Mouse (Mus musculus) c-Kit-positive CD71-negative TER-119-negative erythroid progenitor cells, embryonic 14.5 days (primary cell): ENCODE results near the gene Haus3.

Experiments
- DNase-seq: peaks from one replicate; pipeline ENCODE4 v3.0.0-alpha.2; 2013; ENCODE audit warnings: low read depth

Haus3 gene

GRCm38 (mm10) chr5:34168950-34169891 is at the start of gene Haus3, which contains the start of gene Poln:
Gene Haus3 (minus strand): TSS chr5:34169527.
Gene Poln (minus strand): TSS chr5:34169448.
- DNase-seq: peak; percentile 96

- no peak for DNase-seq
These were observed 49.3 kb upstream of the Haus3 start for GRCm38 (mm10) chr5:34218672-34219071.

GRCm38 (mm10) chr5:34217756-34218155 is 48.4 kb upstream of the Haus3 start:
- no peak for DNase-seq

DNA sequence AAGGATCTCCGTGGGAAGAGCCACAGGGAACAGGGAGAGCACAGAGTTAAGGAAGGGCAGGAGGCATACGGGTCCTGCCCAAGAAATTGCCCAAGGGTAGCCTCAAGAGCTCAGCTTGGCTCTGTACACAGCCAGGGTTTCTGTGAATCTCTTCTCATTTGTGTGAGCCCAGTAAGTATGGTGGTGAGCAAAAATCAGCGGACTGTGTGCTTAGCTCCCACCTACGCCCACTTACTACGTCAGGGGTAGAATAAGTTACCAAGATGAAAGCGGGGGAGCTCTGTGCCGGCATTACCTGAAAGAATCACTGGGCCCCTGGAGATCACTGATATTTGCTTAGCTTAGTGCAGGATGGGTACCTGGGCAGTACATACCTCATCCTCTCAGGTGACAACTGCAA is 46.7 kb upstream of the Haus3 start:
- DNase-seq: no peak

GRCm38 (mm10) chr5:34213659-34214058 is 44.3 kb upstream of the Haus3 start:
- no peak for DNase-seq

DNA sequence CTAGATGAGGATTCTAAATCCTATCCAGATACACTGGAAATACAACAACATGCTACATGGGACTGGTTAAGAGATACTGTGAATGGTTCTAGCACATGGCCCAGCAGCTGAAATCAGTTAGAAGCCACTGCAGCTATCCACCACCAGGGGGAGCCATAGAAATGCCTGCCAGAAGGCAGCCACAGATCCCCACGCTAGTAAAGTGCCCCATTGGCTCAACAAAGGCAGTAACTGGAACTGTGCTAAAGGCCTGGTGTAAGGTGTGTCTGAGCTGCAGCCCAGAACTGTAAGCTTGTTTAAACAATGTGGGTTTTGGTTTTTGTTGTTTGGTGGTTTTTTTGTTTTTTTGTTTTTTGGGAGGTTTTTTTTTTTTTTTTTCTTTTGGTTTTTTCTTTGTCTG is 41.0 kb upstream of the Haus3 start:
- DNase-seq: peak; percentile 56

DNA sequence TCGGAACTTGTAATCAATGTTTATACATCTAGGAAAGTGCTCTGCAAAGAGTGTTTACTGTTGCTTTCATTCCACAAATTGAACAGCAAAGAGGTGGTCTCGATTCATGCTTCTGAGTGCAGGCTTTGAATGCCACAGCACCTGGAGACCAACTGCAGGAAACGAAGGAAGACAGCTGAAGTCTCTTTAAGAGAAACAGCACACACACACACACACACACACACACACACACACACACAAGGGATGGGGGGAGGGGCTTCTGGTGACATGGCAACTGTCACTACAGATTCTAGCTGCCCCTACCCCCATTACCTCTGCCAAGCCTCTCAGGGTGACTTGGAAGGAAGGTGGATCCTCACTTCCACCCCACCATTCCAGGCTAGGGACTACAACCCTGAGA is 38.2 kb upstream of the Haus3 start:
- DNase-seq: no peak

- DNase-seq: no peak
These were observed 36.5 kb upstream of the Haus3 start for GRCm38 (mm10) chr5:34205788-34206187.

GRCm38 (mm10) chr5:34204911-34205310 is 35.6 kb upstream of the Haus3 start:
- DNase-seq: no peak

DNA sequence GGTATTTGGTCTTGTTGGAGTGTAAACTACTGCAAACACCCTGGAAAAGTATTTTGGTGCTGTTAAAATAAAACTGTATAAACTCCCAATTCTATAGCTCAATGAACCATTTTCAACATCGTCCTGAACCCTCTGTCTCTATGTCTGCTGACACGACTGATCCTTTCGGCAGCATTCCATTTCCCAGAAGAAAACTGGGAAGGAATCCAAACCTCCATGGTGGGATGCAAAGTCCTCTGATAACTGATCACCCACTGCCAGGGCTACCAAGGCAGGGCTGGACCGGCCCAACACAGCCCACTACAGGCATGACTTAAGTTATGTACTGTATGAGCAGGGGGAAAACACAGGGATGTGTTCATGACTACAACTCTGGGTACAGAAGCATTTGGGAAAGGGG is 32.7 kb upstream of the Haus3 start:
- DNase-seq: no peak

- DNase-seq: no peak
These were observed 32.1 kb upstream of the Haus3 start for GRCm38 (mm10) chr5:34201396-34201795.

DNA sequence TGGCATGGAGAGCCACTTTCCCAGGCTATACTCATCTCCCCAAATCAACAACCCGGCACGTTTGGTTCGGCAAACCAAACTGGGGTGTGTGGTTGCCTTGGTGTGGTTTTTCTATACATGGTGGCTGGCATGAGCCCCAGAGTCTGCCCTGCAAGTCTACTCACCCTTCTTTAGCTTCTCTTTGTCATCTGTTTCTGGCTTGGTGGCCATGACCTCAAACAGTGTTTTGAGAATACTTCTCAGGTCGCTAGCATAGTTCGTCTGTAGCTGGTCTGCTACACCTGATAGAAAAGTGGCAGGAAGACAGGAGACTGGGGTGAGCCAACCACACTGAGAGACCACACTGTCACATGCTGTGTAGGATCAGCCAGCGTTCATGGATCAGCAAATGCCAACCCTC is 29.3 kb upstream of the Haus3 start:
- DNase-seq: no peak

- DNase-seq: no peak
These were observed 27.9 kb upstream of the Haus3 start for GRCm38 (mm10) chr5:34197243-34197642.

DNA sequence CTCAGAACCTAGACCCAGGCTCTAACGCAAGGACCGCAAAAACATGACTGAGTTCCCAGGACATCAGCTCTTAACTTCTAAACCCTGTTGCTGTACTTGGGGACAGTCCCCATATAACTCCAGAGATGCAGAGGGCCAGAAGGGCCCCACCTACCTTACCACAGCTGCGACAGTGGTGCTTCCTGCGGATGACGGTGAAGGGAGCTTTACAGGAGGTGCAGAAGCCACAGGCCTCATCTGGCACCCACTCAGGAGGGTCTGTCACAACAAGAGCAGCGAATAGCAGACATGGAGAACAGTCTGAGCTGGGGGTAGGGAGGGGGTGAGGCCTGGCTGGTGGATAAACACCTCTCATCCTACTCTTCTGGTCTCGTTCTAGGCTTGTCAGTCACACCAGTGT is 27.1 kb upstream of the Haus3 start:
- no peak for DNase-seq

DNA sequence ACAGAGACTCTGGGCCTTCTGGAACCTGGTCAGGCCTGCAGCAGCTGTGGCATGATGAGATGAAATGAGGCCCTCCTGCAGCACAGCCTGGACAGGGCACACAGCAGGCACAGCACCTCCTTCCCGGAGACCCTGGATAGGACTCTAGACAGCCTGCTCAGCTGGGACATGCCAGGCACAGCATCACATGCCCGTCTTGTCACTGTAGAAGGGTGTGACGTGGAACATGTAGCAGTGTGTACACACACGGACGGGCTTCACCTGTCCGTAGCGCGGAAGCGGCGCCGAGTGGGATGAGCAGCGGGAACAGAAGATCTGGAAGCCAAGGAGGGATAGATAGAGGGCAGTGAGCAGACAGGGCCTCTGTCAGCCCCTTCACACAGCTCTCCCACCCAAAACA is 26.5 kb upstream of the Haus3 start:
- no peak for DNase-seq

- DNase-seq: no peak
These were observed 25.8 kb upstream of the Haus3 start for GRCm38 (mm10) chr5:34194975-34195662.

DNA sequence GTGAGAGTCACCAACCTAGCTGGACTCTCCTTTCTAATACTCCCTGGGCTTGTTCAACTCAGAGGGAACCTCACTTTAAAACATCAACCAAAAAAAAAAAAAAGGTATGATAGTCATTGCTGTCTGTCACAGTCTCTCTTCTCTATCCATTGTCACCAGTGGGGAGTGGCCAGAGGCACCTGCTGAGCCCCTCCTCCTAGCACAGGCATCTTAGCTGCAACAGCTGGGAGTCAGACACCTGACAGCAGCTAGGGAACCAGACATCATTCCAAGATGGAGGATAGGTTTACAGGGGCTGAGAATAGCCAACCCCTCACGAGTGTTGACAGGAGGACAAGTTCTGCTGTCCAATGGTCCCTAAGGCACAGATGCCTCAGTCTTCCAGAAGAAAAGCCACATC is 25.1 kb upstream of the Haus3 start:
- DNase-seq: no peak

GRCm38 (mm10) chr5:34191843-34192242 is 22.5 kb upstream of the Haus3 start:
- DNase-seq: no peak

- DNase-seq: no peak
These were observed 21.7 kb upstream of the Haus3 start for GRCm38 (mm10) chr5:34191021-34191420.

- no peak for DNase-seq
These were observed 20.2 kb upstream of the Haus3 start for GRCm38 (mm10) chr5:34189521-34189920.

GRCm38 (mm10) chr5:34188856-34189255 is 19.5 kb upstream of the Haus3 start:
- DNase-seq: no peak

- DNase-seq: peak; percentile 94
These were observed 18.4 kb upstream of the Haus3 start, which contains the start of gene Mxd4 for GRCm38 (mm10) chr5:34187601-34188316. Gene Mxd4 (minus strand): TSS chr5:34187720.
